Mouse (Mus musculus): ENCODE data around the gene Prkar1a. TPM values are rescaled to one million over a fixed set of nuclear protein-coding genes. Genes with fewer than 3 reads are reported as not detected.

Gene Prkar1a
- total RNA-seq, 2 experiments from 2014 or later = 535 to 544 TPM

DNA sequence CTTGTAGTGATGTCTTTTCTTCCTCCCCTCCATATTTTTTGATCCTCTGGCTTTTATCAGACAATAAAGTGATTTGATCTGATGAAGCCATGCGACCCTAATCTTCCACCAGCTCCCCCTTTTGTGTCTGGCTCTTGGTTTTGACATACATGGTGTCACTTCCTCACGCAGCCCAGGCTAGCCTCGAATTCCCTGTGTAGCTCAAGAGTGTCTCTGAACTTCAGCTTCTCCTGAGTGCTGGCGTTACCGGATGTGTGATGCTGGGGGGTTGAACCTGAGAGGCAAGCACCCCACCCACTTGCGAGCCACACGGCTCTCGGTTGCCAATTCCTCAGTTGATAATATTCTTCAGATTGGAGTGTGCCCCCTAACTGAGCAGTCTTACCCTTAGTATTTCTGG is 23.2 kb downstream of the Prkar1a start:
- no peak for DNase-seq (ENCODE audit: extremely low spot score in 1 of 2, low spot score in 1 of 2)

DNA sequence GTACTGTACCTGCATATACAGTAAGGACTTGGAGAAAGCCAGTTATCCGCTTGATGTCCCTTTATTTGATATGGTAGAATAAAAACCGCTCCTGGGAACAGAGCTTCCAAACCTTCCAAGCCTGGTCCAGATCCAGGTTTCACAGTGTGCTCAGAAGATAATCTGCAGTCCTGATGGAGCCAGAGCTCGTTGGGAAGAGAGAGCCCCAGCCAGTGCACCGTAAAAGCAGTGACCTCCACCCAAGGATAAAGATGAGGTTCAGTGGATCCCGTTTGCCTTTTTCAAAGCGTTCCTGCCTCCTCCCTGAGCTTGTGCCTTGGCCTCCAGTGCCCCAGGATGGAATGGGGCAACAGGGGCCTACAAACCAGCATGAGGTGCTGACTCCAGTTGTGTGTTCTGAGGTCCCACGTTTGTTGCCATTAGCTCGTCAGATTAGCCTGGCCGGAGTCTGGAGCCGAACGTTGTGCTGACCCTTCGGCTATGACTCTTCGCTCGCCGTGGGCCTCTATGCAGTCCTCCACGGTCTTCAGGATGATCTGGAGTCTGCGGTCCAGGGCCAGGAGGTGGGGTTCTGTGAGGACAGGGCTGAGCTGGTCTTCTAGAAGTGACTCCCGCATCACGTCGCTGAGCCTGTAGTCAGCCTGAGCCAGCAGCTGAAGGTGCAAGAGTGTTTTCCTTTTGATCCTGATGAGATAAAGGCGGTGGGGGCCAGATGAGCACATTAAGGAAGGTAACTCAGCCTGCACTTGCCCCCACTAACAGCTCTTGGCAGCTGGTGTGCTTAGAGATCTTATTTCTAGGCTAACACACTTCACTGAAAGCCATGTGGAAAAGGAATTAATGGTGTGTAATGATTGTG is 23.9 kb downstream of the Prkar1a start:
- no peak for DNase-seq (ENCODE audit: extremely low spot score in 1 of 2, low spot score in 1 of 2)

DNA sequence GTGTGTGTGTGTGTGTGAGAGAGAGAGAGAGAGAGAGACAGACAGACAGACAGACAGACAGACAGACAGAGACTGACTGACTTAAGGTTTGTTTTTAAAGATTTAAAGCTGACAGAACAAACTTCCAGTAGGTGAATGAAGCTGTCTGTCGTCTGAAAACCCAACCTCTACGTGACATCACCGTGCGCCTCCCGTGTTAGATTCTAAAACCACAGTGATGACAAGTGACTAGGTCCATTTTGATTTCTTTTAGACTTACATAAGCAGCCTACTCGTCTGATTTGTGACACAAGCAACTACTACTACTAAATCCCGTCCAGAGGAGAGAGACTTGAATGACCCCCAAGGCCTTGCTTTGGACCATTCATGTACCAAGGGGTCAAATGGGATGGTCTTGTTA is 24.5 kb downstream of the Prkar1a start:
- no peak for DNase-seq (ENCODE audit: extremely low spot score in 1 of 2, low spot score in 1 of 2)

DNA sequence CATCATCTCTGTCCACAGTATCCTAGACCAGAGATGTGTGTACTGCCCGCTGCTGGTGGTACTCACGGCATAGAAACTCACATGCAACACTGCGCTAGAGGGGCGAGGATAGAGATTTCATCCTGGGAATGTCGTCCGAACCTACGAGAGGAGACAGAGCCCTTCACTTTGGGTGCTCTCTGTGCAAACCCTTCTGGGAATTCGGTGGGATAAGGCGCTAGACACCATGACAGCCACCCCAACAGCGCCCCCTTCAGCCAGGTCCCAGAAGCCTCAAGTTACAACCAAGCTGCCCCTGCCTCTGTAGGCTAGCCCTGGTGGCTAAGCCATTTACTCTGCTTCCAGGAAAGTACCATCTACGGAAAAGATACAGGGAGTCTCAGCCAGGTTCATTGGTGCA is 25.3 kb downstream of the Prkar1a start:
- no peak for DNase-seq (ENCODE audit: extremely low spot score in 1 of 2, low spot score in 1 of 2)

DNA sequence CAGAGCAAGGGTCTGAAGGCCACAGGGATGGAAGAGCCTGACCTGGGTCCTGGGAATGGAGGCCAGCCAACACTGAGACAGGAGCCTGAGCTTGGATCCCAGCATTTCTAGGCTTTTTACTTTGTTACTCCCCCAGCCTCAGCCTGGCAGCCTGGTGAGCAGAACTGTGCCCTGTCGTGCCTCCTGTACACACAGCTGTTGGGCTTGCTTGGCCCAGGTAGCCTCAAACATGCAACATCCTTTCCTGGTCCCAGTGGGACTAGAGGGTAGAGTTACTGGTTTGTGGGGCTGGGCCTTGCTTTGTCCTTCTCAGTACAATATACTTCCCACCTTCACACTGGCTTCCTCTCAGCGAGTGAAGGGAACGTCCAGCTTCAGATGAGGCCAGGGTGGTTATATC is 26.0 kb downstream of the Prkar1a start:
- no peak for DNase-seq (ENCODE audit: extremely low spot score in 1 of 2, low spot score in 1 of 2)

DNA sequence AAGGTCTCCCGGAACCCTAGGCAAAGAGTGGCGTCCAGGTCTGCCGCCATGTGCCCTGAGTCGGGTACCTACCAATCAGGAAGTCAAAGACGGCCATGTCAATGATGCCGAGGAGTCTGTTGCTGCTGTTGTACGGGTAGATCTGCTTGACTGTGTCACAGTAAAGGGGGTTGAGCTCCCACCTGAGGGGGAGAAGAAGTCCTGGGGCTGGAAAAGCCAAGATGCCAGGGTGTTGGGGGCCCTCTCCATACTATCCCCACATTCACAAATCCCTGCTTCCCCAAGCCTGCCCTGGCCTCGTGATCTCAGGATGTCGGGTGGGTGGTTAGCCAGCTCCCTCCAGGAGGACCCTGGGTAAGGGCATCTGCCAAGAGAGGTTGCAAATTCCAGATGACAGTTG is 26.6 kb downstream of the Prkar1a start:
- DNase-seq (ENCODE audit: extremely low spot score in 1 of 2, low spot score in 1 of 2) = no peak

DNA sequence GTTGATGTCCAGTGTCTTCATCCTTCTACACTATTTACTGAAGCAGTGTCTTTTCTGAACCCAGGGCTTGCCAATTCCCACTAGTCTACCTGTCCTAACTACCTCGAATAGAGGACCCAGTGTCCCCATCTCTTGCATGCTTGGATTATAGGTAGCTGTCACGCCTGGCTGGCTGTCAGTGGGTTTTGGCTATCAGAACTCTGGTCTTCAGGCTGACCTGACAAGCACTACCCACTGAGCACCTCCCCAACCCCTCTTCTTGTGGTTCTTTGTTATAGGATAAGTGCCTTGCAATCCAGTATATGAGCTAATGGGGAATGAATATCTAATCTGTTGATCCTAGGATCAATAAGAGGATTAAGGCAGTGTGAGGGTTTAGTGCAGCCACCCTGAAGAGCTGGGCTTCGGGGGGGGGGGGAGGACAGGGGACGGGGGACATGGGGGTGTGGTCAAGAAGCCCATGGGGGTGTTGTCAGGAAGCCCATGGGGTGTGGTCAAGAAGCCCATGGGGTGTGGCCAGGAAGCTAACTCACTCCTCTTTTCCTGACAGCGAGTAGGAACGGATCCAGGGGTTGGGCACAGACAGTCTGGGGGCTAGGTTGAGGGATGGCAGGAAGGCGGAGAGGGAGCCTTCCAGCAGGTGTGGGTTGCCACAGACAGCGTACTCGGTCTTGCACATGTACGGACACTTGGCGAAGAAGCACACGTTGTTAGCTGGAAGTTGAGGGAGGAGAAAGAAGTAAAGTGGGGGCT is 27.6 kb downstream of the Prkar1a start:
- DNase-seq (ENCODE audit: extremely low spot score in 1 of 2, low spot score in 1 of 2) = no peak

DNA sequence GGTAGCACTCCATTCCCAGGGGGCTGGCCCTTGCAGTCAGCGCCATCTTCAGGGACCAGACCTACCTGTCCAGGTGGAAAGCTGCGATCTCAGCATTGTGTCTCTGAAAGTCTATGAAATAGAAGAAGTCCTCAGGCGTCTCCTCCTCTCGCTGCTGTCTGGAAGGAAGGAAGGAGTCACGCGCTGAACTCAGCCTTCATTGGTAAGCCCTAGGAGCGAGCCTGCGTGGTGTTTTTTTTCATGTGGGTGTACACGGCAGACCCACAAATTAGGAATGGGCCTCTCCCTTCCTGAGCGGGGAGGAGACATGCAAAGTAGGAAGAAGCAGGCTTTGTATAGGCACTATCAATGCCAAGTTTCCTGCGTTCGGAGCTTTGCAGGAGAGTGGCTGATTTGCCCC is 29.1 kb downstream of the Prkar1a start:
- no peak for DNase-seq (ENCODE audit: extremely low spot score in 1 of 2, low spot score in 1 of 2)

DNA sequence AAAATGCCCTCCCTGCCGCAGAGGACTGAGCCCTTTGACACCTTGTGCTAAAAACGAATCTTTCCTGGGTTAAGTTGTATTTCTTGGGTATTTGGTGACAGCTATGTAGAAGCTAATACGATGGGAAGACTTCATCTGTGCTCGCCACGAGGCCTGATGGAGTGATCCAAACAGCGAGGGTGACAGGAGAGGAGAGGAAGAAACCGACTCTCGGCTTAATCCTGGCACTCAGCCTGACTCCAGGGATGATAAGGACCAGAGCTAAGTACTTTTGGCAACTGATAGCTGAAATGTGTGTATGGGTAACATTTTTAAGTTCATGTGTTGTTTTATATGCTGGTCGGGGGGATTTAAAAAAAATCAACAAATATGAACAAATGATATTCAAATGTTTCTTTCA is 31.7 kb downstream of the Prkar1a start:
- DNase-seq (ENCODE audit: extremely low spot score in 1 of 2, low spot score in 1 of 2) = no peak

DNA sequence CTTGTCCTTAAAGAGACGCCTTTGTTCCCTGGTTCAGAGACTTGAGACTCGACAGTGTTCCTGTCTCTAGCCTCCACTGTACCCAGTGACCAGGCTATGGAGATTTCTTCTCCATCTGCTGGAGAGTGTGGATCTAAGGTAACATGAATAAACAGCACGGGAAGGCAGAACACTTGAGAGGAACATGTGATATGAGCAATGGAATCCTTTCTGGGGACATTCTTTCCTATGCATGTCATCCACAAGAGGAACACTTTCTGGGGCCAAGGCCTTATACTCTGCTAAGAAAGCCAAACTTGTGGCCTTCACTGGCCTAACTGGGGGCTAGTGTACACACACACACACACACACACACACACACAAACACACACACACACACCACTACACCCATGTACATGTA is 32.4 kb downstream of the Prkar1a start:
- no peak for DNase-seq (ENCODE audit: extremely low spot score in 1 of 2, low spot score in 1 of 2)

DNA sequence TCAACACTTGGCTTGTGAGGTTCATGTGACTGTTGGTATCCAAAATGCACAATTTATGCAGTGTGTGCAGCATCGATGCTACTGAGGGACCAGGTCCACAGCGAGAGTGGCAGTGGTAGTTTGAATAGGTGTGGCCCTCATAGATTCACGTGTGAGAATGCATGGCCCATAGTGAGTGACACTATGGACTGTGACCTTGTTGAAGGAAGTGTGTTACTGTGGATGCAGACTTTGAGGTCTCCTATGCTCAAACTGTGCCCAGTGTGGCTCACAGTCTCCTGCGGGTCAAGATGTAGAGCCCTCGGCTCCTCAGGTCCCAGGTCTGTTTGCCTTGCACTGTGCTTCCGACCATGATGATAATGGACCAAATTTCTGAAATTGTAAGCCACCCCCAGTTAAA is 33.0 kb downstream of the Prkar1a start:
- no peak for DNase-seq (ENCODE audit: extremely low spot score in 1 of 2, low spot score in 1 of 2)

DNA sequence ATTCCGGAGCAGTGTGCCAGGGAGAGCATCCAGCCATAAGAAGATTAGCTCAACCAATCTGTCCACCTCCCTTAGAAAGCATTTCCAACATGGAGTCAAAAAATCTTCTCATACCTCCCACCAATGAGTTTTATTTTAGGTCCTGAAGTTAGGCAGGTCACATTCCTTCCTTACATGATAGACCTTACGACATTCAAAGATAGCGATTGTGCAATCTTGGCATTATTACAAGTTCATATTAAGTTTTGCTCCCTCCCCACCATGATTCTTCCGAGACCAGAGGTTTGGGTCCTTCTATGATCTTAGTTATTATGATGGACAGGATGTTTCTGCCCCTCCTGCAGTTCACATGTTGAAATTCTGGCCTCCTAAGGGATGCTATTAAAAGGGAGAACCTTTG is 40.3 kb downstream of the Prkar1a start:
- no peak for DNase-seq (ENCODE audit: extremely low spot score in 1 of 2, low spot score in 1 of 2)

DNA sequence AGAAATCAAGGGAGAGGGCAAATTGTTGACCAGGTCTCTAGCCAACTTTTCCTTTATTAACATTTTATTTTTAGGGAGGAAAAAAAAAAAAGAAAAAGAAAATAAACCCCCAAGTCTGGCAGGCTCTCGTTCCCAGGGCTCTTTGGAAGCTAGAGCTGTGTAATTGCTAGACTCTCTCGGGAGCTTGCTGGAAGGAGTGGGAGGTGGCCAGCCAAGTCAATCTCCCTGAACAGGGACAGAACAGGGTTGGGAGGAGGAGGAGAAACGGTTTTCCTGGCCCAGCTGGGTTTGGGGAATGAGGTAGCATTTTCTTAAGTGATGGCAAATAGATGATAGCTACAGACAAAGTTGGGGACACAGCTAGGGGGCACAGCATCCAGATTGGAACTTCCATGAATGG is 43.5 kb downstream of the Prkar1a start:
- DNase-seq (ENCODE audit: extremely low spot score in 1 of 2, low spot score in 1 of 2) = no peak

DNA sequence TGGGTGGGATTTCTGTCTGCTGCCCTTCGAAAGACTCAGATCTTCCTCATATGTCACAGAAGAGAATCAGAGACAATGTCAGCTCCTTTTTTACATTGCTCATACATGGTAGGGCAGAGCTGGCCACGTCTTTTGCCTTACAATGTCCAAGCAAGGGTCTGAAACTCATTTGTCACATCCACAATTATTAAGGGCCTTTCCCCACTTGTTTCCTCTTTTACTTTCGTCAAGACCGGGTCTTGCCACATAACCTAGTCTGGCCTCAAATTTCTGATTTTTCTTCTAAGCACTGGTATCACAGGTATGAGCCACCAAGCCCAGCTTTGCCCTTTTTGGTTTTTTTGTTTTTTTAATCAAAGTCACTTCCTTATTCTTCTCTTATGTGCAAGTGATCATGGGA is 47.3 kb downstream of the Prkar1a start:
- no peak for DNase-seq (ENCODE audit: extremely low spot score in 1 of 2, low spot score in 1 of 2)

DNA sequence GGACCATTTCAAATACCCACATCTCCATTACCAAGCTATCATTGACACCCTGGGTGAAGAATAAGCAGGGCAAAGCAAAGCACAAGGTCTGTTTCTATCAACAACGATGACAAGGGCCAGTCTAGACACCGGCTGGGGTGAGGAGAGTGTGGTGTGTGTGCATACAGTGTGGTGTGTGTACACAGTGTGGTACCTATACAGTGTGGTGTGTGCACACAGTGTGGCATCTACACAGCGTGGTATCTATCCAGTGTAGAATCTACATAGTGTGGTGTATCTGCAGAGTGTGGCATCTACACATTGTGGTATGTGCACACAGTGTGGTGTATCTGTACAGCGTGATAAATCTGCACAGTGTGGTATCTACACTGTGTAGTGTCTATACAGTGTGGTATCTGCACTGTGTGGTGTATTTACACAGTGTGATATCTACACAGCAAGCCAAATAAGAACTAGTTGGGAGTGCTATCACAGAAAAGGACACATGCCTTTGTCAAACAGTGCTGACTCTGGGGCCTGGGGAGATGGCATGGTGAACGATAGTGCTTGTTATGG is 48.0 kb downstream of the Prkar1a start:
- no peak for DNase-seq (ENCODE audit: extremely low spot score in 1 of 2, low spot score in 1 of 2)

DNA sequence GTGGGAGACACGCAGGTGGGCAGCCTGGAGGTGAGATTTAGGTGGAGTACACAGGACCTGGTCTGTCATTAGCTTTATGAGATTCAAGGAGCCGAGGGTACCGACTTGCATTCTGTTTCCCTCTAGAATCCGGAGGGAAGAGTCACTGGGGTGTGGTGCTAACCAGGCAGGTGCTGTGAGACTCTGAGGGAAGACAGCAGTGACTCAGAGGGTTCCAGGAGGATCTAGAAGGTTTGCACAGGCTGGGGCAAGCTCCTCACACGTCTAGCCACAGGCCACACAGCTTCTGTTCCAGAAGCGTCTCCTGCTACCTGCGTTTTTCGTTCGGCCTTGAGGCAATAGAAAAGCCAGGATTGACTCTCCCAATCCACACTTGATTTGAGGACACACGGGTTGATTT is 49.5 kb downstream of the Prkar1a start:
- DNase-seq (ENCODE audit: extremely low spot score in 1 of 2, low spot score in 1 of 2) = no peak

DNA sequence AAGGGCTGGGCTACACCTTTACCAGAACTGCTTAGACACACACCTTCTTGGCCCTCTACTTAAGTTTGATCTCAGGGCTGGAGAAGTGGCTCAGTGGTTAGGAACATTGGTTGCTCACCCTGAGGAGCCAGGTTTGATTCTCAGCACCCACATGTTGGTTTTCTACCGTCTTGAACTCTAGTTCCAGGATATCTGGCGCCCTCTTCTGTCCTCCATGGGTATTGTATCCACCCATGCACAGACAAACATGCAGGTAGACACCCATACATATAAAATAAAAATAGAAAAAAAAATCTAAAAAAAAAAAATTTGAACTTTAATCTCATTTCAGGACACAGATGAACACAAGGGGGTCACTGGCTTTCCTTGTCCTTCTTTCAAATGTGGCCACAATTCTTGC is 50.6 kb downstream of the Prkar1a start:
- DNase-seq (ENCODE audit: extremely low spot score in 1 of 2, low spot score in 1 of 2) = no peak

DNA sequence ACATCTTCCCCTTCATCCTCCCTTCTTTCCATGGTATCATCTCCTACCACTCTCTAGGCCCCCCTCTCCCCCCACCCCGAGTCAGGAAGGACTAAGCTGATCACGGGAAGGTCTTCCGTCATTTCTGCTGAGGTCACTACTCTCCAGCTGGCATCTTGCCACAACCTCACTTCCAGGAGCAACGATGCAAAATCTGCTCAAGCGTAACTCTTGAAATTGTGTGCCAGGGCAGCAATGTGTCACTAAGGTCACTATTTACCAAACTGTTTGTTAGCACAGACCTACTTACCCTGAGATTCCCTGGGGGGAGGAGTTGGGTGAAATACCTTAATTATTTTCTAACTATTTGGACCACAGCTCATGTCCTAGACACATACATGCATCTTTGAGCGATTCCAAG is 51.6 kb downstream of the Prkar1a start:
- DNase-seq (ENCODE audit: extremely low spot score in 1 of 2, low spot score in 1 of 2) = no peak

DNA sequence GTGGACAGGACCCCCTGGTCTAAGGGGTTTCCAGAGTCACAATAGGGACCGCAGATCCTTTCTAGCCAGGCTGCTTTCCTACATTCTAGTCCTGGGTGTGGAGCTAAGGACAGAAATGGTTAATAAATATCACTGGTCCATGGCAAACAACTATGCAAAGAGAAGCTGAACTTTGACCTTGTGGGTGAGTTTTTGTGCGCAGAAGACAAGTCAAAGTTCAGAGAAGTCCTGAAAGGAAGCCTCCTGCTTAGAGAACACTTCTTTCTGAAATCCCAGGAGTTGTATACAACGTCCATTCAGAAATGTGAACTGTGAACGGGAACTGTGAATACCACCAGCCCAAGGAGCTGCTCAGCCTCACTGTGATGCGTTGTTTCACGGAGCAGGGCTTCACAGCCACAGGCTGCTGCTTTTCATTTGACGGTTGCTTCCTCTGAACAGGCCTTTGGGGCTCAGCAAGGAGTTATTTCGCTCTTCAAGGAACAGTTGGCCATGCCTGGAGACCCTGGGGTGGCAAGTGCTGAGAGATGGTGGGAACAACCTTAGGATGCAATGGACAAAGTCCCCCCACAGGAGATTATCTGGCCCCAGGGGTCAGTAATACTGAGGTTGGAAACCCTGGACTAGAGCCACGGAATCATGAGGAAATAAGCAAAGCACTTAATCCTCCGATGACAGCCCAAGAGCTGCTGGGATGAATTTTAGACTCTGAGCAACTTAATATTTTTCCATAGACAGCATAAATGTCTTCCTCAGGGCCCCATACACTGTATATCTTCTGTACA is 53.0 kb downstream of the Prkar1a start:
- DNase-seq (ENCODE audit: extremely low spot score in 1 of 2, low spot score in 1 of 2) = no peak

DNA sequence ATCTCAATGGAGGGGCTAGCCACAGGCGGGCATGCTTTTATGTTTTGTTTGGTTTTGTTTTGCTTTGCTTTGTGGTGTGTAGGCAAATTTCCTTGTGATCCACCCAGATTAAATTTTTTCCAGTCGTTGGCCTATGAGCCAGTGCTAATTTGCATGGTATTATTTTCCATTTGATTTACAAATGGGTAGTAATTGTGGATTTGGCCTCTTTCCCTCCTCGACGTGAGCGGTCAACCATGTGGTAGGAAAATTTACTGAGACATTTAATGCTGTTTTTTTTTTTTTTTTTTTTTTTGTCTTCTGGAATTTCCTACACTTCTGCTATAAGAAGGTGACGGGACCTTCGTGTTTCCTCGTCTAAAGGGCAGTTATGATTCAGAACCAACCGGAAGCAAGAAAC is 54.6 kb downstream of the Prkar1a start:
- DNase-seq (ENCODE audit: extremely low spot score in 1 of 2, low spot score in 1 of 2) = no peak
